Mouse (Mus musculus) forebrain, embryonic 11.5 days (tissue): Measurements from ENCODE around the gene Scyl1. TPM values are rescaled to one million over a fixed set of nuclear protein-coding genes. Genes with fewer than 3 reads are reported as not detected.
A peak's percentile ranks its signal among the peaks of the same experiment; 100 is the strongest.

Experiments used
- ATAC-seq: fragments of 200-750 bp; cut with Nextera tagmentation; replicated peaks from 2 replicates; pipeline ENCODE4 v1.8.0; 2017; ENCODE audit warnings: moderate TSS enrichment; ENCODE audit not compliant: low FRiP score
- DNase-seq: peaks from one replicate; pipeline ENCODE4 v3.0.0-alpha.2; 2017; ENCODE audit warnings: low spot score
- H3K27ac ChIP-seq: fragments of 300-500 bp; sonication (generic); 2 replicates; pipeline ENCODE4 v1.5.1; 2014; ENCODE audit warnings: low read depth, low read length
- H3K27me3 ChIP-seq: fragments of 300-500 bp; sonication (generic); 2 replicates; pipeline ENCODE4 v1.6.1; 2014; ENCODE audit warnings: mild to moderate bottlenecking, low read length, mixed read lengths; ENCODE audit not compliant: control insufficient read depth, insufficient read depth
- H3K36me3 ChIP-seq: fragments of 300-500 bp; sonication (generic); 2 replicates; pipeline ENCODE4 v1.6.1; 2014; ENCODE audit warnings: mild to moderate bottlenecking, low read length, moderate library complexity, mixed read lengths; ENCODE audit not compliant: control insufficient read depth, insufficient read depth
- H3K4me1 ChIP-seq: fragments of 300-500 bp; sonication (generic); replicated peaks from 2 replicates; pipeline ENCODE4 v1.6.1; 2014; ENCODE audit warnings: low read length, mixed read lengths; ENCODE audit not compliant: control insufficient read depth, insufficient read depth
- H3K4me2 ChIP-seq: fragments of 300-500 bp; sonication (generic); 2 replicates; pipeline ENCODE4 v1.6.1; 2014; ENCODE audit warnings: low read depth, mild to moderate bottlenecking, low read length, moderate library complexity, mixed read lengths; ENCODE audit not compliant: severe bottlenecking
- H3K4me3 ChIP-seq: fragments of 300-500 bp; sonication (generic); 2 replicates; pipeline ENCODE4 v1.5.1; 2014; ENCODE audit warnings: low read depth, low read length
- H3K9ac ChIP-seq: fragments of 300-500 bp; sonication (generic); 2 replicates; pipeline ENCODE4 v1.6.1; 2014; ENCODE audit warnings: low read length
- H3K9me3 ChIP-seq: fragments of 300-500 bp; sonication (generic); 2 replicates; pipeline ENCODE4 v1.6.1; 2016; ENCODE audit warnings: low read length, mixed read lengths; ENCODE audit not compliant: control insufficient read depth
- WGBS: fragments of 180-500 bp; shearing (Covaris S2); extraction: QIAGEN DNeasy Blood & Tissue Kit; methylation state at CpG from one replicate; pipeline ENCODE4 v1.1.7; 2014; 5-methylcytosine and 5-hydroxymethylcytosine counted together
- polyA plus RNA-seq: library from polyadenylated mRNA; unstranded; fragments of >200 nt; fragmentation: Nextera tagmentation; extraction: Ambion mirVana; gene quantifications from 2 replicates; pipeline ENCODE4 v1.2.1, GENCODE M21; 2014

Scyl1 gene
- polyA plus RNA-seq, 1 experiment from 2014 or later = 65.2 TPM

GRCm38 (mm10) chr19:5800632-5801431 lies 29.6 kb upstream of the Scyl1 start:
- Histone ChIP-seq H3K4me1 (peaks cover 34% of the 10 kb centered on the region), H3K27me3 (no peaks in the 10 kb centered on the region), H3K9me3 (no peaks in the 10 kb centered on the region), H3K4me3 (peak overlapping the region; percentile 99), H3K9ac (peak overlapping the region; percentile 99), H3K27ac (peak overlapping the region; percentile 32), H3K4me2 (peak overlapping the region; percentile 86), H3K36me3 (peaks cover 23% of the 10 kb centered on the region)
- no peak for ATAC-seq
- WGBS = under 1% methylated on average over 19 of the region's 19 CpGs
- peak; percentile 69 for DNase-seq

- Histone ChIP-seq H3K4me1 (peaks cover 36% of the 10 kb centered on the region; the same call in 1 of the 2 replicates), H3K9ac (peak overlapping the region; percentile 99), H3K27me3 (no peaks in the 10 kb centered on the region), H3K36me3 (peaks cover 23% of the 10 kb centered on the region), H3K4me3 (peak overlapping the region; percentile 99), H3K27ac (peak overlapping the region; percentile 32; the same call in 1 of the 2 replicates), H3K4me2 (peak overlapping the region; percentile 86), H3K9me3 (no peaks in the 10 kb centered on the region)
- ATAC-seq (no peak), DNase-seq (no peak)
- WGBS = 0% methylated on average over 2 of the region's 2 CpGs
Measured at GRCm38 (mm10) chr19:5800350-5800631, 29.1 kb upstream of the Scyl1 start.

- 4% methylated on average over 10 of the region's 10 CpGs for WGBS
Measured at GRCm38 (mm10) chr19:5799566-5800349, 28.5 kb upstream of the Scyl1 start.

GRCm38 (mm10) chr19:5798700-5799479 lies 27.7 kb upstream of the Scyl1 start:
- Histone ChIP-seq H3K4me3 (peak overlapping the region; percentile 99), H3K4me1 (peaks cover 25% of the 10 kb centered on the region; the same call in 1 of the 2 replicates), H3K9ac (peak overlapping the region; percentile 72), H3K36me3 (peaks cover 23% of the 10 kb centered on the region), H3K9me3 (no peaks in the 10 kb centered on the region), H3K27me3 (no peaks in the 10 kb centered on the region), H3K27ac (no peak overlapping the region), H3K4me2 (peak overlapping the region; percentile 86)
- DNase-seq = no peak
- ATAC-seq = no peak
- WGBS = 13% methylated on average over 7 of the region's 7 CpGs

More at GRCm38 (mm10) chr19:5799566-5800349, 28.5 kb upstream of the Scyl1 start:
- DNase-seq (no peak), ATAC-seq (no peak)
- H3K36me3 ChIP-seq = peaks cover 23% of the 10 kb centered on the region
- no peaks in the 10 kb centered on the region for H3K27me3 ChIP-seq
- H3K9ac ChIP-seq = peak overlapping the region; percentile 99
- peak overlapping the region; percentile 86 for H3K4me2 ChIP-seq
- H3K27ac ChIP-seq = peak overlapping the region; percentile 39
- no peaks in the 10 kb centered on the region for H3K9me3 ChIP-seq
- H3K4me3 ChIP-seq = peak overlapping the region; percentile 99
- H3K4me1 ChIP-seq = peaks cover 33% of the 10 kb centered on the region; the same call in 1 of the 2 replicates

GRCm38 (mm10) chr19:5797381-5798111 lies 26.3 kb upstream of the Scyl1 start:
- peaks cover 23% of the 10 kb centered on the region for H3K36me3 ChIP-seq
- peaks cover 17% of the 10 kb centered on the region; the same call in 1 of the 2 replicates for H3K4me1 ChIP-seq
- 43% methylated on average over 7 of the region's 7 CpGs for WGBS
- DNase-seq = no peak
- peak overlapping the region; percentile 99 for H3K4me3 ChIP-seq
- H3K9me3 ChIP-seq = no peaks in the 10 kb centered on the region
- peak overlapping the region; percentile 56 for H3K9ac ChIP-seq
- peak overlapping the region; percentile 86 for H3K4me2 ChIP-seq
- no peak overlapping the region for H3K27ac ChIP-seq
- no peaks in the 10 kb centered on the region for H3K27me3 ChIP-seq
- no peak for ATAC-seq

GRCm38 (mm10) chr19:5796573-5797111 lies 25.4 kb upstream of the Scyl1 start:
- Histone ChIP-seq H3K4me3 (peak overlapping the region; percentile 99), H3K9me3 (no peaks in the 10 kb centered on the region), H3K27ac (no peak overlapping the region), H3K27me3 (no peaks in the 10 kb centered on the region), H3K4me2 (peak overlapping the region; percentile 86), H3K36me3 (peaks cover 23% of the 10 kb centered on the region), H3K4me1 (peaks cover 17% of the 10 kb centered on the region; the same call in 1 of the 2 replicates), H3K9ac (peak overlapping the region; percentile 20; the same call in 1 of the 2 replicates)
- DNase-seq (peak; percentile 50), ATAC-seq (no peak)
- WGBS = 81% methylated on average over 7 of the region's 7 CpGs

GRCm38 (mm10) chr19:5795668-5796572 lies 24.7 kb upstream of the Scyl1 start:
- peaks cover 23% of the 10 kb centered on the region for H3K36me3 ChIP-seq

More at GRCm38 (mm10) chr19:5795668-5796572, 24.7 kb upstream of the Scyl1 start:
- WGBS = 80% methylated on average over 11 of the region's 11 CpGs
- peak overlapping the region; percentile 99 for H3K4me3 ChIP-seq
- peak overlapping the region; percentile 86 for H3K4me2 ChIP-seq
- DNase-seq = peak; percentile 62
- no peak for ATAC-seq
- peaks cover 17% of the 10 kb centered on the region; the same call in 1 of the 2 replicates for H3K4me1 ChIP-seq
- H3K9ac ChIP-seq = peak overlapping the region; percentile 4; the same call in 1 of the 2 replicates
- H3K9me3 ChIP-seq = no peaks in the 10 kb centered on the region
- no peak overlapping the region for H3K27ac ChIP-seq
- H3K27me3 ChIP-seq = no peaks in the 10 kb centered on the region
